Mouse (Mus musculus) forebrain, embryonic 13.5 days (tissue): ENCODE results near the gene Hist1h2ab. TPM values are rescaled to one million over a fixed set of nuclear protein-coding genes. Genes with fewer than 3 reads are reported as not detected.
"Not testable (repeated sequence)": the region's sequence is repeated elsewhere in the genome, so short reads cannot be mapped to it uniquely, and the experiment has no call there.

Source experiments
- ATAC-seq: fragments of 200-750 bp; cut with Nextera tagmentation; 2 replicates; pipeline ENCODE4 v1.8.0; 2017
- H3K27ac ChIP-seq: fragments of 300-500 bp; sonication (generic); 2 replicates; pipeline ENCODE4 v1.5.1; 2015; ENCODE audit warnings: inconsistent platforms, mild to moderate bottlenecking, moderate library complexity
- H3K27me3 ChIP-seq: fragments of 300-500 bp; sonication (generic); 2 replicates; pipeline ENCODE4 v1.6.1; 2015; ENCODE audit warnings: mild to moderate bottlenecking, inconsistent platforms
- H3K36me3 ChIP-seq: fragments of 300-500 bp; sonication (generic); 2 replicates; pipeline ENCODE4 v1.6.1; 2015; ENCODE audit warnings: mild to moderate bottlenecking, inconsistent platforms; ENCODE audit not compliant: poor library complexity, severe bottlenecking
- H3K4me1 ChIP-seq: fragments of 300-500 bp; sonication (generic); 2 replicates; pipeline ENCODE4 v1.6.1; 2015; ENCODE audit warnings: inconsistent platforms
- H3K4me2 ChIP-seq: fragments of 300-500 bp; sonication (generic); 2 replicates; pipeline ENCODE4 v1.6.1; 2015; ENCODE audit warnings: inconsistent platforms, mild to moderate bottlenecking, moderate library complexity
- H3K4me3 ChIP-seq: fragments of 300-500 bp; sonication (generic); 2 replicates; pipeline ENCODE4 v1.5.1; 2015; ENCODE audit warnings: mild to moderate bottlenecking, inconsistent platforms
- H3K9ac ChIP-seq: fragments of 300-500 bp; sonication (generic); 2 replicates; pipeline ENCODE4 v1.6.1; 2015; ENCODE audit warnings: mild to moderate bottlenecking, inconsistent platforms
- H3K9me3 ChIP-seq: fragments of 300-500 bp; sonication (generic); replicated peaks from 2 replicates; pipeline ENCODE4 v1.6.1; 2016; ENCODE audit warnings: inconsistent platforms
- WGBS: fragments of 180-500 bp; shearing (Covaris S2); methylation state at CpG from one replicate; pipeline ENCODE4 v1.1.7; 2015; 5-methylcytosine and 5-hydroxymethylcytosine counted together
- polyA plus RNA-seq: library from polyadenylated mRNA; unstranded; fragments of >200 nt; fragmentation: Nextera tagmentation; extraction: Ambion mirVana; gene quantifications from 2 replicates; pipeline ENCODE4 v1.2.1, GENCODE M21; 2015

The Hist1h2ab gene
- polyA plus RNA-seq: 58.6 and 70.5 TPM in 2 replicates

DNA sequence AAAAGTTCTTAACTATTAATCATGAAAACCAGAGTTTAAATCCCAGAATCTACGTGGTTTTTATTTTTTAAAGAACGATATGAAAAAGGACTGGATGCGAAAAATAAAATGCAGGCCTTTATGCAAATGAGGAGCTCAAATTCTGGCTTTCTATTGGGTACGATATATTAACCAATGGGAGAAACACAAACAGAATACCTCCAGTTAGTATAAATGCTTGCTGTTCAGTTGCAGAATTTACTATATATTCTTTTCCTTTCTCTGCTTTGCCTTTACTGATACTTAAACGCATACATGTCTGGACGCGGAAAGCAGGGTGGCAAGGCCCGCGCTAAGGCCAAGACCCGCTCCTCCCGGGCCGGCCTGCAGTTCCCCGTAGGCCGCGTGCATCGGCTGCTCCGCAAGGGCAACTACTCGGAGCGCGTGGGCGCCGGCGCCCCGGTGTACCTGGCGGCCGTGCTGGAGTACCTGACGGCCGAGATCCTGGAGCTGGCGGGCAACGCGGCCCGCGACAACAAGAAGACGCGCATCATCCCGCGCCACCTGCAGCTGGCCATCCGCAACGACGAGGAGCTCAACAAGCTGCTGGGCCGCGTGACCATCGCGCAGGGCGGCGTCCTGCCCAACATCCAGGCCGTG lies at the start of gene Hist1h2ab:
TSS of gene Hist1h2ab (plus strand) at position 288 of the 639 bp plus-strand sequence.
- Histone ChIP-seq H3K4me2 (peak within 1 kb of the TSS; percentile 66), H3K4me3 (peak within 1 kb of the TSS; percentile 45), H3K4me1 (peaks cover 24% of the 10 kb centered on the region), H3K27ac (peak within 1 kb of the TSS; percentile 98), H3K9ac (peak within 1 kb of the TSS; percentile 73)
- ATAC-seq: peak; percentile 54
- WGBS: under 1% methylated on average over 29 of the region's 47 CpGs
- not testable (repeated sequence) for H3K36me3 ChIP-seq, H3K27me3 ChIP-seq, H3K9me3 ChIP-seq

DNA sequence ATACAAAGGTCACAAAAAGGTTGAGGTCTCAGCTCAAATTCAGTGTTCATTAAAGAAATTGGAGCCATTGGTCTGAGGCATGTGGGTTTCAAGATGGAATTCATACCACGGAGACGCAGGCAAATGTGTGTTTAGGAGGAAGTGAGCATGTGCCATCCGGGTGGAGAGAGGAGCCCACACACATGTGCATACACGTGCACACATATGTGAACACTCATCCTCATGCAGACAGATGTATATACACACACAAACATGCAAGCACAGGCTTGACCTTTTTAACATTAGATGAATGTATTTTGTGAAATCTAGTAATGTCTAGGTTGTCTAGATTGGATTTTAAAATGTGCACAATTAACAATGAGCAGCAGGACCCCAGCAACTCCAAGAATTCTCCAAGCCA lies 48.7 kb upstream of the Hist1h2ab start:
- 86% methylated on average over 4 of the region's 4 CpGs for WGBS
- Histone ChIP-seq H3K27ac (no peak overlapping the region), H3K36me3 (no peaks in the 10 kb centered on the region), H3K27me3 (no peaks in the 10 kb centered on the region), H3K4me3 (no peak overlapping the region), H3K9ac (no peak overlapping the region), H3K4me1 (peaks cover 14% of the 10 kb centered on the region), H3K4me2 (no peak overlapping the region), H3K9me3 (no peaks in the 10 kb centered on the region)
- ATAC-seq: no peak

DNA sequence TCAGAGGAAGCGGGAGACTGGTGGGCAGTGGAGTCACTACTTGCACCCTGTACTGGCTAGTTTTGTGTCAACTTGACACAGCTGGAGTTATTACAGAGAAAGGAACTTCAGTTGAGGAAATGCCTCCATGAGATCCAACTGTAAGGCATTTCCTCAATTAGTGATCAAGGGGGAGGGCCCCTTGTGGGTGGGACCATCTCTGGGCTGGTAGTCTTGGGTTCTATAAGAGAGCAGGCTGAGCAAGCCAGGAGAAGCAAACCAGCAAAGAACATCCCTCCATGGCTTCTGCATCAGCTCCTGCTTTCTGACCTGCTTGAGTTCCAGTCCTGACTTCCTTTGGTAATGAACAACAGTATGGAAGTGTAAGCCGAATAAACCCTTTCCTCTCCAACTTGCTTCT lies 48.1 kb upstream of the Hist1h2ab start:
- H3K27ac ChIP-seq, H3K36me3 ChIP-seq, H3K4me3 ChIP-seq, H3K9ac ChIP-seq, H3K4me1 ChIP-seq, H3K9me3 ChIP-seq, H3K4me2 ChIP-seq, ATAC-seq, H3K27me3 ChIP-seq: not testable (repeated sequence)
- 91% methylated on average over 2 of the region's 2 CpGs for WGBS

DNA sequence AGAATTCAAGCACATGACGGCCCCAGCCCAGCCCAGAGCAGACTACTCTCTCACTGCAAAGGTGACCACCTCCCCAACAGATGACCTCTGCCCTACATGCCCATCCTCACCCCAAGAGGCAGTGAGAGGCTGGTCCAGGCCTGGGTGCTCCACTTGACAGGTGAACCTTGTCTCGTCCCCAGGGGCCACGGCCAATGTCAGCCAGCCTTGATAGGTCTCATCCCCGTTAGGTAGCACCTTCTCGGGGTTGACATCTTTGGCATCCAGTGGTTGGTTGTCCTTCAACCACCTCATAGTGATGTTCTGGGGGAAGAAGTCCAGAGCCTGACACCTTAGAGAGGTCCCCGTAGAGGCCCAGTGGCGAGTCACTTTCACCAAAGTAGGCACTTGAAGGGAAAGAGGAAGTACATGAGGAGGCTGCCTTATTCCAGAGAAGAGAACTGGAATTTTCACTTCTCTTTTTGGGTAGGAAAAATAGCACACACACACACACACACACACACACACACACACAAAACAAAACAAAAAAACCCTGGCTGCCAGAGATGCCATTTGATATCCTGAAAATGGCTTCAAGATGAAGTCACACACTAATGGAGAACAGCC lies 45.1 kb upstream of the Hist1h2ab start:
- no peak overlapping the region for H3K9ac ChIP-seq
- no peak overlapping the region for H3K4me2 ChIP-seq
- no peak overlapping the region for H3K4me3 ChIP-seq
- H3K27ac ChIP-seq: no peak overlapping the region
- no peaks in the 10 kb centered on the region for H3K36me3 ChIP-seq
- WGBS: 92% methylated on average over 7 of the region's 7 CpGs
- ATAC-seq: no peak
- H3K9me3 ChIP-seq: no peaks in the 10 kb centered on the region
- H3K4me1 ChIP-seq: peaks cover 13% of the 10 kb centered on the region
- no peaks in the 10 kb centered on the region for H3K27me3 ChIP-seq

DNA sequence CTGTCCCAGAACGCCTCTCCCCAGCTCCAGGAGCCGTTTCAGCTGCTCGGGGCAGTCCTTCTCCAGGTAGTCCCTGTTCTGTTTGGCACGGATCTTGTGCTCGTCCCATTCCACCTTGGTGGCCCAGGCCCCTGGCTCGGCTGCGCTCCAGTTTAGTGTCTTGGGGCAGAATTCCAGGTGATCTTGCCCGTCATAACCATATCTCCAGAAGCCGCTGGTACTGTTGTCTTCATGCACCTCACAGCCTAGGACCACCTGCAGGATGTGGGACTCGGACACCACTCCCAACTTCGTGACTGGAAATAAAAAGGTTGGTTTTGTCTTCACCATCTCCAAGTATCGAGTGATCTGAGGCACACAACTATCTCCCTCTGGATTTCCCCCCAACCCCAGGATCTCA lies 44.2 kb upstream of the Hist1h2ab start:
- no peak overlapping the region for H3K9ac ChIP-seq
- no peak for ATAC-seq
- no peak overlapping the region for H3K4me3 ChIP-seq
- H3K4me1 ChIP-seq: peaks cover 13% of the 10 kb centered on the region
- H3K9me3 ChIP-seq: no peaks in the 10 kb centered on the region
- no peaks in the 10 kb centered on the region for H3K27me3 ChIP-seq
- no peak overlapping the region for H3K27ac ChIP-seq
- H3K36me3 ChIP-seq: no peaks in the 10 kb centered on the region
- WGBS: 91% methylated on average over 12 of the region's 12 CpGs
- H3K4me2 ChIP-seq: no peak overlapping the region

DNA sequence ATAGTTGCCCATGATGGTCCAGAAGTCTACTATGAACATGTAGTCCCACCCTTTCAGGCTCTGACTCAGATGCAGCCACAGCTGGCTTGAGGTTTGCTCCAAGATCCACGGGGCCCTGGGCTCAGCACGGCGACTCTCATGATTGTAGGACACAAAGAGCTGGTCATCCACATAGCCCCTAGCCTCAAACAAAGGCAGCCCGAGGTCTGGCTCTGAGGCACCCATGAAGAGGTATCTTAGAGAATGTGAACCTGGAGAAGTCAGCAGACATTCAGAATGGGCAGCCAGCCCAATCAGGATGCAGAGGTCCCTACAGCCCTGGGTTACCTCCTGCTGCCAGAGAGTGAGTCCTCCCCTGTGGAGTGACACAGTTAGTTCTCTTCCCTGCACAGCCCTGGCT lies 42.9 kb upstream of the Hist1h2ab start:
- H3K9ac ChIP-seq: no peak overlapping the region
- no peak overlapping the region for H3K4me2 ChIP-seq
- no peaks in the 10 kb centered on the region for H3K36me3 ChIP-seq
- H3K4me1 ChIP-seq: peaks cover 13% of the 10 kb centered on the region
- H3K9me3 ChIP-seq: no peaks in the 10 kb centered on the region
- H3K27me3 ChIP-seq: no peaks in the 10 kb centered on the region
- no peak for ATAC-seq
- H3K27ac ChIP-seq: no peak overlapping the region
- 89% methylated on average over 4 of the region's 4 CpGs for WGBS
- no peak overlapping the region for H3K4me3 ChIP-seq

DNA sequence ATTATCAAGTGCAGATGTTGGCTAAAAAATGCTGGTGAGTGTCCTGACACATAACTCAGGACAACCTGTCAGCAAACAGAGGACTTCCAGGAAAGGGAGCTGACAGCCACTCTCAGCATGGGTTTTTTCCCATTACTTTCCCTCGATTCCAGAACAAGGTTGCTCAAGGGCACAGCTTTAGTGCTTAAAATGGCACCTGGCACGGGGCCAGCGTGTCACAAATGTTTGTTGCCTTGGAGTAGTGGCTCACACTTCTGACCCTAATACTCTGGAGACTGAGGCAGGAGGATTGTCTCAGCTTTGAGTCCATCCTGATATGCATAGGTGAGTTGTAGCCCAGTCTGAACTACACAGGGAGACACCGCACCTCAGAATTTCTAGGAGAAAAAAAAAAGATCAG lies 42.3 kb upstream of the Hist1h2ab start:
- Histone ChIP-seq H3K9me3 (no peaks in the 10 kb centered on the region), H3K9ac (no peak overlapping the region), H3K4me3 (no peak overlapping the region), H3K27me3 (no peaks in the 10 kb centered on the region), H3K36me3 (no peaks in the 10 kb centered on the region), H3K4me1 (peaks cover 13% of the 10 kb centered on the region), H3K27ac (no peak overlapping the region), H3K4me2 (no peak overlapping the region)
- 75% methylated on average over 4 of the region's 4 CpGs for WGBS
- no peak for ATAC-seq

DNA sequence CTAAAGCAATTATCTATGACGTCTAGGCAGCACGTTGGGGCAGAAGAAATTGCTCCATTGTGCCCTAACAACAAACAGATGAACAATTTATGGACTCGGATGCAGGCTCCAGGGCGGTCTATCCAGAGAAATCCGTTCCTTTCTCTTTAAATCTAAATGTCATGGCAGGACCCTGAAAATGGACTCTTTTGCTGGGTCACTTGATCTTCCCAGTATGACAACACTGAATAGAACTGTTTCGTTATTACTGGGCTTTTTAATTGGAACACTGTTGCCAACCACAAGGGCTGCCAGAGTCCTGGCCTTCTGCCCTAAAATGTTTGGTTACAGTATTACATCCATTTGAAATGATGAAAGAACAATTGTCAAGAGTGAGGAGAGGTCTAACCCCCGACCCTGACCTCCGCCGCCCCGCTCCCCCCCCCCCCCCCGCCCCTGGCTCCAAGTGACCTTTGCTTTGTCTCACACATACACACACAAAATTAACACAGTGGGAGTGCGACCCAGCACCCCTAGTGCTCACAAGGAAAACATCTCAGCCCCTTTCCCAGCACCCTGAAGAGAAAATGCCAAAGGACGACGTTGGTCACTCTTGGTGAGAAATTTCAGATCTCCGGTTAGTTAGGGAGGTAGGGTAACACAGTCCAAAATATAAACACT lies 41.1 kb upstream of the Hist1h2ab start:
- H3K9ac ChIP-seq: peak overlapping the region; percentile 37
- H3K27ac ChIP-seq: no peak overlapping the region
- ATAC-seq: no peak
- peaks cover 13% of the 10 kb centered on the region for H3K4me1 ChIP-seq
- H3K4me2 ChIP-seq: peak overlapping the region; percentile 57
- no peaks in the 10 kb centered on the region for H3K36me3 ChIP-seq
- H3K9me3 ChIP-seq: no peaks in the 10 kb centered on the region
- H3K4me3 ChIP-seq: peak overlapping the region; percentile 30
- H3K27me3 ChIP-seq: no peaks in the 10 kb centered on the region
- 19% methylated on average over 15 of the region's 15 CpGs for WGBS

DNA sequence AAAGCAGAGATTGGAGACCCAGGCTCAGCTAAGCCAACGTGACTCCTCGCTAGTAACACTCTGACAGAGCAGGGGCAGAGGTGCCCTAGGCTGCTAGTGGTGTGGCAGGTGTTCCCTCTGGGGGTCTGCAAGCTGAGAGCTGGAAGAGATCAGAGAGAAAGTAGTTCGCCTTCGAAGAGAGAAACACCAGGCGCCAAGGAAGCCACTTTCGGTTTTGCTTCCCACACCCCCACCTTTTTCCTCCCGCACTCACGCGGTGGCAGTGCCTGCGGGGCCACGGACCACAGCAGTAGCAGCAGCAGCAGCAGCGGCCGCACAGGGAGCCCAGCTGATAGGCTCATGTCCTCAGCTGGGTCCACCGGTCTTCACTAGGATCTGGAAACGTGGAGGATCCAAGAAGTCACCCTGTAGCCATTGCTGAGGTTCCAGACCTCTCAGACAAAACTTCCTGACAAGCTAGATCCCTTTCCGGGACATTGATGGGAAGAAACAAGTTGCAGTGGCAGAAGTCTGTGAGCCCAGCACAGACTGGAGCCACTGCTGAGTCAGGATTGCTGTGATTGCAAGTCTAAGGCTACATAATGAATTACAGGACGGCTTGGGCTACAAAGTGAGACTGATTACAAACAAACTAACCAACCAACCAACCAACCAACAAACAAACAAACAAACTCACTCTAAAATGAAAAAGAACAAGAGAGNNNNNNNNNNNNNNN lies 40.4 kb upstream of the Hist1h2ab start, which contains the start of gene Hfe:
TSS of gene Hfe (minus strand) at position 481 of the 716 bp plus-strand sequence.
- Histone ChIP-seq H3K27me3 (no peaks in the 10 kb centered on the region), H3K4me1 (peaks cover 13% of the 10 kb centered on the region), H3K36me3 (no peaks in the 10 kb centered on the region), H3K9ac (peak within 1 kb of the TSS; percentile 37), H3K4me3 (peak within 1 kb of the TSS; percentile 30), H3K9me3 (no peaks in the 10 kb centered on the region), H3K27ac (no peak within 1 kb of the TSS), H3K4me2 (peak within 1 kb of the TSS; percentile 57)
- WGBS: 7% methylated on average over 17 of the region's 17 CpGs
- 0 out of 2 replicates have a peak, but pooled peaks have one; percentile 27 for ATAC-seq

DNA sequence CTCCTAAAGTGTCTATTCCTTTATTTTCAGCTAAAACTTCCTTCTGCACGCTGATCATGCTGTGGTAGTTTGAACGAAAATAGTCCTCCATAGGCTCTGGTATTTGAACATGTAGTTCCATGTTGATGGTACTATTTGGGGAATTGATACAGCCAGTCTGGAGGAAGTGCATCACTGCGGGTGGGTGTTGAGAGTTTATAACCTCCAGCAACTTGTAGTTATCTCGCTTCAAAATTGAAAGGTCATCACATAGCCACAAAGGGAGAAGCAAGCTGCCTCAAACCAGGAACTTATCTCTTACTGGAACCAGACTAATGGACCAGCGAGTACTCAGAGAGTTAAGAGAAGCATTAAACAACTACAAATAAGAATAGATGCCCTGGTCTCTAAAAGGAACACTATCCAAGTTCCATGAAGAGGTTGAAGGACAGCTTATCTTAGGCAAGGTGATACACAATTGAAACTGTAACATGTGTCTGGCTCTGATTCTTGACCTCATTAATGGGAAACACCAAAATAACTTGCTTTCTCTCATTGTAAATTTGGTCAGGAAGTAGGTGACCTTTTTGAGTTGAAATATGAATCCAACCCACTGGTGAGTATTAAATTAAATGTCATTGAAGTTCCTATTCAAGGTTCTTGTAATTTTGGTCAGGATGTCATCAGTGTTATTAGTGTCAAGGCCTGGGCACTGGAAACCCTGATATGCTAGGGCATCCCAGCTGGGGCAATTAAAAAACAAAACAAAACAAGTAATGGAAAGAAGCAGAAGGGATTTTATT lies 34.5 kb upstream of the Hist1h2ab start:
- Histone ChIP-seq H3K4me1 (no peaks in the 10 kb centered on the region), H3K4me2 (no peak overlapping the region), H3K9ac (no peak overlapping the region), H3K4me3 (no peak overlapping the region), H3K27me3 (no peaks in the 10 kb centered on the region), H3K36me3 (no peaks in the 10 kb centered on the region), H3K9me3 (no peaks in the 10 kb centered on the region), H3K27ac (no peak overlapping the region)
- no peak for ATAC-seq
- WGBS: 83% methylated on average over 5 of the region's 5 CpGs

DNA sequence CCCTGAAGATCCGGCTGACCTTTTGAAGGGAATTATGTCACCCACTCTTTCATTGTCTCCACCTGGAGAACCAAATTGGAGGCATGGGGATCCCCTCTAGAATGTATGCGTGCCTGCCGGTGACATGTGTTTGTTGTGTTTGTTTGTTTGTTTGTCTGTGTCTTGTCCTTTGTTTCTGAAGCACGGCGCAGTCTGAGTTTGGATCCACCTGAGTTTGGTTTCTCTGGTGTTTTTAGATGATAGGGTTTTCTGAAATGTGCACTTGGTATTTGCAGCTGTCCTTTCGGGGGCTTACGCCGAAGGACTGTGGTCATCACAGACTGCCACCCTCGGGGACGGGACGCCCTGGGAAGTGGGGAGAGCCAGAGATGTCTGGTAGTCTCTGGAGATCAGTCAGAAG lies 33.8 kb upstream of the Hist1h2ab start:
- H3K27ac ChIP-seq: no peak overlapping the region
- 66% methylated on average over 11 of the region's 11 CpGs for WGBS
- H3K4me1 ChIP-seq: no peaks in the 10 kb centered on the region
- no peaks in the 10 kb centered on the region for H3K36me3 ChIP-seq
- no peak for ATAC-seq
- H3K4me2 ChIP-seq: no peak overlapping the region
- no peak overlapping the region for H3K9ac ChIP-seq
- no peaks in the 10 kb centered on the region for H3K9me3 ChIP-seq
- H3K4me3 ChIP-seq: no peak overlapping the region
- H3K27me3 ChIP-seq: no peaks in the 10 kb centered on the region
